Mouse (Mus musculus) bone marrow, adult 2 months (tissue): ENCODE measurements around the gene Pxdn. TPM values are rescaled to one million over a fixed set of nuclear protein-coding genes. Genes with fewer than 3 reads are reported as not detected.

ENCODE experiments used
- H3K27ac ChIP-seq: fragments of 200-500 bp; 2 replicates; pipeline ENCODE4 v1.5.1; 2012; ENCODE audit warnings: low read depth, mild to moderate bottlenecking, control low read depth, inconsistent platforms, low read length; ENCODE audit not compliant: control insufficient read depth, poor library complexity, insufficient read depth
- H3K4me1 ChIP-seq: fragments of 200-500 bp; 2 replicates; pipeline ENCODE4 v1.6.1; 2011; ENCODE audit warnings: low read length; ENCODE audit not compliant: control insufficient read depth, insufficient read depth
- H3K4me3 ChIP-seq: fragments of 200-500 bp; replicated peaks from 2 replicates; pipeline ENCODE3; 2011; ENCODE audit warnings: mild to moderate bottlenecking, low read depth, low read length, control low read depth; ENCODE audit not compliant: control insufficient read depth
- CTCF ChIP-seq: fragments of 200-500 bp; IDR thresholded peaks from 2 replicates; pipeline ENCODE4 v1.5.1; 2011; ENCODE audit warnings: low read length, control low read depth; ENCODE audit not compliant: control insufficient read depth, insufficient read depth
- POLR2A ChIP-seq: fragments of 200-500 bp; IDR thresholded peaks from 2 replicates; pipeline ENCODE4 v1.6.1; 2011; ENCODE audit warnings: low read depth, mild to moderate bottlenecking, control low read depth, low read length, borderline replicate concordance; ENCODE audit not compliant: control insufficient read depth
- WGBS: fragments of 180-500 bp; shearing (Covaris S2); methylation state at CpG from one replicate; pipeline ENCODE4 v1.1.7; 2018; 5-methylcytosine and 5-hydroxymethylcytosine counted together
- polyA plus RNA-seq: library from polyadenylated mRNA; stranded (reverse); fragments of >200 nt; gene quantifications from 2 replicates; pipeline ENCODE4 v1.2.4, GENCODE M21; 2011; ENCODE audit warnings: low replicate concordance; ENCODE audit not compliant: missing spikeins, insufficient read depth, insufficient read length

The Pxdn gene
- polyA plus RNA-seq, 1 experiment, result 1.1 TPM

DNA sequence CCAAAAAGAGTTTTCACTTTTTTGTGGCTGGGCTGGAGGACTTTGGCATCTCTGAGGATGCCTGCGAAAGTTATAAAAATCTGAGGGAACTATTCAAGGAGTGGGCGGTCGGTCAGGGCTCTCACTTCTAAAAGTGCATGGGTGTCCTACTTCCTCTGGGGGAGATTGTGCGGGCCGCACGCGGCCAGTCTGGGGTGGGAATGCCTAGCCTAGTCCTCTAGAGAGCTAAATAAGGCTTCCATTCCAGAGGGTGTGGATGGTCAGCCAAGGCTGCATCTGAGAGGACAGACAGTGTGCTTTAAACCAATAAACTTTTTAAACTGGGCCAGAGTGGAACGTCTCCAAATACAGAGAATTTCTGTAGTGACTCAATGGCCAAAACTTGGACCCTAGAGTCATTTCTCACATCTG lies 1.9 kb downstream of the Pxdn start:
- no peak for TF ChIP-seq CTCF
- no peak for TF ChIP-seq POLR2A
- no peaks in the 10 kb centered on the region for H3K4me1 ChIP-seq
- H3K4me3 ChIP-seq, result no peak overlapping the region
- H3K27ac ChIP-seq, result no peak overlapping the region
- WGBS, result 46% methylated on average over 8 of the region's 8 CpGs

DNA sequence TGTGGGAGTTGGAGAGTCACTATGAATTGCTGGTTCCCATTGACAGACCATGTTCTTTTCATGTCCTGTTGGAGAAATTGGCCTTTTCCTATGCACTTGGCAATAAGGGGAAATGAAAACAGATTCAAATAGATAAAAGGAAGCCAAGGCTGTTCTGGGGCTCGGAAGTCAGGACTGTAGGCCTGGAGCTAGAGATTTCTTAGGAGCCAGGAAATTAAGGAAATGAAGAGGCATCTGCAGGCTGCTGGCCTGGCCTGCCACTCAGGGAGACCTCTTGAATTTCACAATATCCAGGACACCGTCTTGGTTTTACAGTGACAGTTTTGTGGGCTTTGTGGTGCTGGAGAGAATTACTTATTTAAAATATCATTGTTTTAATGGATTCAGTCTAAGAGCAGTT lies 5.0 kb downstream of the Pxdn start:
- Histone ChIP-seq H3K4me1 (no peaks in the 10 kb centered on the region), H3K27ac (no peak overlapping the region), H3K4me3 (no peak overlapping the region)
- no peak for TF ChIP-seq CTCF
- no peak for TF ChIP-seq POLR2A
- WGBS, result 61% methylated on average over 2 of the region's 2 CpGs

DNA sequence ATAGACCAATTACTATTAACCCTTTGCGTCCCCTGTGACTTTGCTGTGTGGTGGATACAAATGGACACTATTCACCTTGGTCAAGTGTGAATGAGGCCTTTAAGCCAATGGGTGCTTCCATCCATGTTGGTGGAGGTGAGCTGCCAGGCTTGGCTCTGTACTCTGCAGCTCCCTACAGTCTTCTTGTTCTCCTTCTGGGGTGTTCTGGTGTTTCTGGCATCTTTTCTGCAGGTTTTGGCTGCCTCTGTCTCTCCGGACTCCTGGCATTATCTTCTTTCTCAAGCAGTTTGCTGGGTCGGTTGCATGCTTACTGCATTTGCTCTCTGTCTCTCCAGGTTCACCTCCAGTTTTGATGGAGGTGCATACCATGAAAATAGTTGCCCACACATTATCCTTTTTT lies 7.2 kb downstream of the Pxdn start:
- Histone ChIP-seq H3K4me3 (no peak overlapping the region), H3K4me1 (no peaks in the 10 kb centered on the region), H3K27ac (no peak overlapping the region)
- 75% methylated on average over 3 of the region's 3 CpGs for WGBS
- TF ChIP-seq CTCF, result no peak

DNA sequence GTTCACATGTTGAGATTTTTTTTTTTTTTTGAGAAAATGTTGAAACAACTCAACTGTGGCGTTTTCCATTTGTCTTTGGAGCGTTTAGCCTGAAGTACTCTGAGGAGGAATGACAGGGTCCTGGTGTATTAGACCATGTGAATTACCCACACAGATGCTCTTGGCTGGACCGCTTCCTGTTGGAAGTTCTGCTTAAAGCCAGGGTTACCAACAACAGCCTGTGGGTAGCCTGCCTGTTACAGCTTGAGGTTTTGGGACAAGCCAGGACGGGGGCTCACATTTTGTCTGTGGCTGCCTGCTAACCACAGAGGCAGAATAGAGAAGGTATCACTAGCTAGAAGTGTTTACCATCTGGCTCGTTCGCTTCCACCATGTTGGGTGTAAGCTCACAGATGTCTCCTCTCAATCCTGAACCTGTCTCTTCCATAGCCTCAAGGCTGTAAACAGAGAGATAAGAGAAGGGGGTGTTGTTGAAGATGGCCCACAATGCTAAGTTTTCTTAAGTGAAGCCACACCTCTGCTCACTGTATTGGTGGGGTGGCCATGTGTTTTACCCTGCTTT lies 7.9 kb downstream of the Pxdn start:
- WGBS, result 37% methylated on average over 6 of the region's 6 CpGs
- TF ChIP-seq POLR2A (no peak), CTCF (no peak)
- Histone ChIP-seq H3K4me1 (no peaks in the 10 kb centered on the region), H3K27ac (no peak overlapping the region), H3K4me3 (no peak overlapping the region)

DNA sequence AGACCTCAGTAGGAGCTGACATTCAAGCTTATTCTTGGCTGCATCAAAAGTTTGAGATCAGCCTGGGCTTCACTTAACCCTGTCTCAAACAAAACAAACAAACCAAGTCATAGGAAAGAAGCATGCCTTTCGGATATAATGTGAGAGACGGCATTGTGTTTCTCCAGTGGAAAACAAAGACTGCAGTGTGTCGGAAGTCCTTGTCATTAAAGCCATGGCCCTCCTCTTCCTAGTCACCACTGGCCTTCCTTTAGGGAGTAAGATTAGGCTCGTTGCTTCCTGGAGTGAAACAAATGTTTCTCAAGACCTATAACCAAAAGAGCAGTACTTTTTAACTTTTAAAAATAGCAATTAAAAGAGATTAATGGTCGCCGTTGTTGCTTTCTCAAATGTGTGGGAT lies 13.6 kb downstream of the Pxdn start:
- TF ChIP-seq CTCF (no peak), POLR2A (no peak)
- H3K4me1 ChIP-seq, result no peaks in the 10 kb centered on the region
- H3K4me3 ChIP-seq, result no peak overlapping the region
- no peak overlapping the region for H3K27ac ChIP-seq
- WGBS, result 61% methylated on average over 6 of the region's 6 CpGs

DNA sequence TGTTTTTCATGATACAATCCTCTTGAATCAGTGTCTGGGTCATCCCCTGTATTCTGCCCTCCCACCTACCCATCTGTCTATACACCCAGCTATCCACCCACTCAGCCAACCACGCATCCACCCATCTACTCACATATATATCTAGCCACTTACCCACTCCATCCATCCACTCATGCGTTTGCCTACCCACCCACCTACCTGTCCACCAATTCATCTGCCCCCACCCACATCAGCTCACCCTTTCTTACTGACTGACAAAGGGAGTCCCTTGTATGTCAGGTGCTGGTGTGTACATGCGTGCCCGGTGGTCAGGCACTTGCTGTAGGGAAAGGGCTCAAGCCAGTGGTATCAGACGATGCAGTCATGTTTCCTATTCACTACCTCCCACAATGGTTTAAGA lies 14.1 kb downstream of the Pxdn start:
- no peak for TF ChIP-seq CTCF
- TF ChIP-seq POLR2A, result no peak
- H3K4me1 ChIP-seq, result no peaks in the 10 kb centered on the region
- 81% methylated on average over 5 of the region's 5 CpGs for WGBS
- H3K4me3 ChIP-seq, result no peak overlapping the region
- no peak overlapping the region for H3K27ac ChIP-seq

DNA sequence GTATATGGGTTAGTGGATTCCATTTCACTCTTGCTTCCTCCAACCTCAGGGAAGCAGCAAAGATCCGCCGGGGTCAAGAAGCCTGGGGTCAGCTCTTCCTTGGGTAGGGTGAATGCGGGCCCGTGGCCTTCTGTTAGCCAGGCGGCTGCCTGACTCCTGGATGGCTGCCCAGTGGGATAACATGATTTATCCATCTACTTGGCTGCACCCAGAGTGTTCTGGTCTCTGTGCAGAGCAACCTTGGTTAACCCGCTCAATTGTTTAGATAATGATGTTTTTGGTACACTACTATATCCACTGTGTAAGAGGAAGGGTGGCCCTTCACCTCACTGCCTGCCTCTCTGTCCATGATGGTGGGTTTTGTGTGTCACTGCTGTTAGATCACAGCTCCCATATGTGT lies 14.7 kb downstream of the Pxdn start:
- H3K4me1 ChIP-seq, result no peaks in the 10 kb centered on the region
- WGBS, result 78% methylated on average over 6 of the region's 6 CpGs

DNA sequence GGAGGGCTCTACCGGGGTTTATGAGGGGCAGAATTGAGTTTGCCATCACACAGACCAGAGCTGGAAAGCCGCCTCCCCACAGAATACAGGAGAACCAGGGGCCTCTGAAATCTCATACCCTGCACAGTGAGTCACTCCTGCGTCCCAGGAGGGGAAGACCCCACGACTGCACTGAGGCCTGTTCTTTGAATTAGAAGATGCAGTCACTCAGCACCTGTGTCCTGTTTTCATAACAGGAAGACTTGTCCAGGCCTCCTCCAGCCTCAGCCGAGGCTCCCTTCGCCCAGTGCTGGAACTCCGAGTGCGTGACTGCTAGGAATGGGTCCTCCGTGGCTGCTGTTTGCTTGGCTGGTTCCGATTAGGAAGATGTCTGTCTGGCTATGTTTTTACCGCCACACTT lies 16.6 kb downstream of the Pxdn start:
- Histone ChIP-seq H3K4me1 (no peaks in the 10 kb centered on the region), H3K27ac (no peak overlapping the region), H3K4me3 (no peak overlapping the region)
- no peak for TF ChIP-seq CTCF
- TF ChIP-seq POLR2A, result no peak
- WGBS, result 65% methylated on average over 11 of the region's 11 CpGs

More for the DNA sequence above, 14.7 kb downstream of the Pxdn start:
- Histone ChIP-seq H3K4me3 (no peak overlapping the region), H3K27ac (no peak overlapping the region)
- TF ChIP-seq CTCF (no peak), POLR2A (no peak)

DNA sequence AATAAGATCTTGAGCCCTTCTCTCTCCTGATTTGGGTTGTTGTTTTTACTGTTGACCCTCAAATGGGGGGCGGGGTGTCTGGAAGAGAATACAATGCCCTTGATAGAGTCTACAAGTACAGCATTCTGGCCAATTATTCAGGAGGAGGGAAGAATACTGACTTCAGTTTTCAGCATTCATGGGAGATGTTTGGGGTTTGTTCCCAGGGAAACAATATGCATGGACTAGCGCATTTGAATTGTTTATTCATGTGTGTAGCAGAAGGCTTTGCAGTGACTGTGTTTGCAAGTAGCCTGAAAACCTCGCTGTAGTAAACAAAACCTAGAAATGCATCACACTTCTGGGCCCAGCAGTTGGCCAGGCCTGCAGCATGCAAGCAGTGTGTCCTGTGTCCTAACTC lies 17.1 kb downstream of the Pxdn start:
- H3K4me3 ChIP-seq, result no peak overlapping the region
- no peak overlapping the region for H3K27ac ChIP-seq
- TF ChIP-seq POLR2A (no peak), CTCF (no peak)
- 74% methylated on average over 3 of the region's 3 CpGs for WGBS
- H3K4me1 ChIP-seq, result no peaks in the 10 kb centered on the region

DNA sequence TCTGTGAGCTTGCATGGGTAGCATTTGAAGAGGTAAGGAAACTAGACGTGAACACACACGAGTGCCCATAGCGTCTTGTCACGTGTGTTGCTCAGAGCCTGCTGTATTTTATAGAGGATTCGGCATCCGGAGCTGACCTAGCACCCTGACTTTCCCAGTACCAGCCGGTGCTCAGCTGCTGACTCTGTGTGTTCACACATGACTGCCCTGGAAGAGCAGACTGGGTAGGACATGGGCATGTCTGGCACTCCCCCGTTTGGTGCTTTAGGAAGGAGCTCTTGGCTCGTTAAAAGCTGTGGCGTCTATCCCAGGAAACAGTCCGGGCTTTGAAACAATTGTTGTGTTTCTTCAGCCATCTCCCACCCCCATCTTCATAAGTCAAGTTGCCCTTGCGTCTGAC lies 19.6 kb downstream of the Pxdn start:
- WGBS, result 60% methylated on average over 12 of the region's 12 CpGs

More for the DNA sequence above, 19.6 kb downstream of the Pxdn start:
- TF ChIP-seq CTCF (no peak), POLR2A (no peak)
- no peaks in the 10 kb centered on the region for H3K4me1 ChIP-seq
- H3K4me3 ChIP-seq, result no peak overlapping the region
- no peak overlapping the region for H3K27ac ChIP-seq
